In genomic region chr6:18408445-18408844, GRCm38 (mm10) we compare ENCODE assay signal across 15 mouse cellular contexts.
DNase-seq lines count a peak whose midpoint lies in the region.
"Had no signal": no experiment of that assay in that cellular context is flagged by ENCODE, and none has a peak within 500 bp of the region (broad histone marks: within the 10 kb centered on the region; RNA-seq: fewer than 3 reads in every experiment).

No protein-coding gene starts in this region.

- intact Hi-C loops in left cerebral cortex, postnatal 14 days (cut with DNase I), result loop anchor here (10.0 kb wide), 1 partner anchor 106 kb away; the partner anchor contains the start of gene Cttnbp2
- intact Hi-C loops in left cerebral cortex, postnatal 36 days (cut with DNase I), result no loop called here

- DNase-seq in adrenal gland, adult 2 months, result peak; percentile 25
- DNase-seq in adrenal gland, postnatal 25 days, result no peak
- DNase-seq in layer of hippocampus, adult 9-11 months, result peak; percentile 25
- no peak for DNase-seq in layer of hippocampus, adult 9-10 months (ENCODE audit: low spot score)
- DNase-seq in left cerebral cortex, postnatal 14 days (ENCODE audit: low spot score in 2 of 2), result peak; percentile 29 to 48
- DNase-seq in left cerebral cortex, postnatal 36 days (ENCODE audit: low spot score in 2 of 2), result no peak
- peak; percentile 81 for DNase-seq in brain, adult 2 months (ENCODE audit: low read depth, low spot score)
- no peak for DNase-seq in Muller cell, postnatal 12 days (ENCODE audit: inconsistent ontology term)
- DNase-seq: adrenal gland, postnatal 14 days; cerebellum, adult 18-20 months; cerebellum, adult 9-10 months; cerebellum, postnatal 14 days; gastrocnemius, adult 2 months; gastrocnemius, postnatal 14 days; heart, adult 11 months had no signal

Comparison
In these comparisons a context has a peak if more than half of its experiments do, and no peak if none do; other contexts are left out.
1. DNase-seq: peak in adrenal gland, adult 2 months (single experiment), layer of hippocampus, adult 9-11 months (single experiment), left cerebral cortex, postnatal 14 days (2 of 2) and brain, adult 2 months (single experiment); none in adrenal gland, postnatal 25 days (single experiment), layer of hippocampus, adult 9-10 months (single experiment), left cerebral cortex, postnatal 36 days (0 of 2) and Muller cell, postnatal 12 days (single experiment).